Mouse (Mus musculus) embryonic facial prominence, embryonic 10.5 days (tissue): ENCODE results near the gene Psmb3. TPM values are rescaled to one million over a fixed set of nuclear protein-coding genes. Genes with fewer than 3 reads are reported as not detected.
A peak's percentile ranks its signal among the peaks of the same experiment; 100 is the strongest.
"Not testable (repeated sequence)": the region's sequence is repeated elsewhere in the genome, so short reads cannot be mapped to it uniquely, and the experiment has no call there.

Experiments
- DNase-seq: peaks from one replicate; pipeline ENCODE4 v3.0.0-alpha.2; 2017; ENCODE audit warnings: low spot score
- H3K27ac ChIP-seq: fragments of 300-500 bp; sonication (generic); replicated peaks from 2 replicates; pipeline ENCODE4 v1.5.1; 2016; ENCODE audit warnings: mild to moderate bottlenecking
- H3K27me3 ChIP-seq: fragments of 300-500 bp; sonication (generic); replicated peaks from 2 replicates; pipeline ENCODE4 v1.6.1; 2016; ENCODE audit warnings: low read depth, mild to moderate bottlenecking; ENCODE audit not compliant: poor library complexity, severe bottlenecking
- H3K36me3 ChIP-seq: fragments of 300-500 bp; sonication (generic); replicated peaks from 2 replicates; pipeline ENCODE4 v1.6.1; 2016; ENCODE audit warnings: mild to moderate bottlenecking, moderate library complexity
- H3K4me1 ChIP-seq: fragments of 300-500 bp; sonication (generic); 2 replicates; pipeline ENCODE4 v1.6.1; 2016
- H3K4me3 ChIP-seq: fragments of 300-500 bp; sonication (generic); 2 replicates; pipeline ENCODE4 v1.5.1; 2016; ENCODE audit warnings: mild to moderate bottlenecking, moderate library complexity
- H3K9me3 ChIP-seq: fragments of 300-500 bp; sonication (generic); 2 replicates; pipeline ENCODE4 v1.6.1; 2016; ENCODE audit warnings: mild to moderate bottlenecking
- WGBS: fragments of 180-500 bp; shearing (Covaris S2); methylation state at CpG from one replicate; pipeline ENCODE4 v1.1.7; 2016; 5-methylcytosine and 5-hydroxymethylcytosine counted together
- polyA plus RNA-seq: library from polyadenylated mRNA; unstranded; fragments of >200 nt; fragmentation: Nextera tagmentation; extraction: Ambion mirVana; gene quantifications from 2 replicates; pipeline ENCODE4 v1.2.1, GENCODE M21; 2016

The Psmb3 gene
- polyA plus RNA-seq, 1 experiment from 2014 or later: 634 TPM

GRCm38 (mm10) chr11:97714784-97715760 lies 11.9 kb downstream of the Psmb3 start:
- Histone ChIP-seq H3K4me3 (no peak overlapping the region), H3K9me3 (no peaks in the 10 kb centered on the region), H3K36me3 (peaks cover 99% of the 10 kb centered on the region), H3K27ac (no peak overlapping the region), H3K27me3 (no peaks in the 10 kb centered on the region), H3K4me1 (no peaks in the 10 kb centered on the region)
- no peak for DNase-seq
- WGBS: 93% methylated on average over 14 of the region's 14 CpGs

GRCm38 (mm10) chr11:97716021-97716420 lies 12.8 kb downstream of the Psmb3 start:
- 90% methylated on average over 8 of the region's 8 CpGs for WGBS
- Histone ChIP-seq H3K27me3 (no peaks in the 10 kb centered on the region), H3K36me3 (peaks cover 100% of the 10 kb centered on the region)

GRCm38 (mm10) chr11:97717369-97718280 lies 14.4 kb downstream of the Psmb3 start:
- peaks cover 100% of the 10 kb centered on the region for H3K36me3 ChIP-seq
- 86% methylated on average over 26 of the region's 26 CpGs for WGBS
- H3K9me3 ChIP-seq: peaks cover 8% of the 10 kb centered on the region; the same call in 1 of the 2 replicates

More at GRCm38 (mm10) chr11:97716021-97716420, 12.8 kb downstream of the Psmb3 start:
- Histone ChIP-seq H3K4me3 (no peak overlapping the region), H3K4me1 (no peaks in the 10 kb centered on the region), H3K9me3 (no peaks in the 10 kb centered on the region), H3K27ac (no peak overlapping the region)
- DNase-seq: no peak

GRCm38 (mm10) chr11:97718281-97718860 lies 15.2 kb downstream of the Psmb3 start:
- 85% methylated on average over 15 of the region's 15 CpGs for WGBS
- H3K27ac ChIP-seq: no peak overlapping the region
- peaks cover 8% of the 10 kb centered on the region; the same call in 1 of the 2 replicates for H3K9me3 ChIP-seq
- H3K36me3 ChIP-seq: peaks cover 100% of the 10 kb centered on the region
- H3K4me3 ChIP-seq: no peak overlapping the region; the same call in 1 of the 2 replicates
- no peaks in the 10 kb centered on the region for H3K4me1 ChIP-seq
- no peaks in the 10 kb centered on the region for H3K27me3 ChIP-seq
- DNase-seq: no peak

More at GRCm38 (mm10) chr11:97717369-97718280, 14.4 kb downstream of the Psmb3 start:
- DNase-seq: no peak
- Histone ChIP-seq H3K27ac (no peak overlapping the region), H3K4me1 (no peaks in the 10 kb centered on the region), H3K4me3 (no peak overlapping the region; the same call in 1 of the 2 replicates), H3K27me3 (no peaks in the 10 kb centered on the region)

- no peaks in the 10 kb centered on the region for H3K27me3 ChIP-seq
- no peak overlapping the region for H3K4me3 ChIP-seq
- H3K27ac ChIP-seq: no peak overlapping the region
- H3K9me3 ChIP-seq: peaks cover 8% of the 10 kb centered on the region; the same call in 1 of the 2 replicates
- H3K4me1 ChIP-seq: no peaks in the 10 kb centered on the region
- 91% methylated on average over 4 of the region's 4 CpGs for WGBS
- no peak for DNase-seq
- H3K36me3 ChIP-seq: peaks cover 100% of the 10 kb centered on the region
Measured at GRCm38 (mm10) chr11:97719041-97719440, 15.8 kb downstream of the Psmb3 start.

- no peak for DNase-seq
- Histone ChIP-seq H3K27ac (no peak overlapping the region), H3K36me3 (peaks cover 100% of the 10 kb centered on the region), H3K9me3 (peaks cover 8% of the 10 kb centered on the region; the same call in 1 of the 2 replicates), H3K4me3 (no peak overlapping the region), H3K27me3 (no peaks in the 10 kb centered on the region), H3K4me1 (no peaks in the 10 kb centered on the region)
- WGBS: 95% methylated on average over 4 of the region's 4 CpGs
Measured at GRCm38 (mm10) chr11:97721338-97721737, 18.1 kb downstream of the Psmb3 start.

GRCm38 (mm10) chr11:97723709-97724108 lies 20.5 kb downstream of the Psmb3 start:
- Histone ChIP-seq H3K4me3 (no peak overlapping the region), H3K36me3 (peaks cover 100% of the 10 kb centered on the region)
- WGBS: 82% methylated on average over 7 of the region's 7 CpGs

GRCm38 (mm10) chr11:97728311-97728710 lies 25.1 kb downstream of the Psmb3 start:
- no peaks in the 10 kb centered on the region for H3K27me3 ChIP-seq
- peaks cover 34% of the 10 kb centered on the region for H3K4me1 ChIP-seq
- no peak overlapping the region for H3K27ac ChIP-seq
- 68% methylated on average over 7 of the region's 7 CpGs for WGBS
- H3K36me3 ChIP-seq: peaks cover 92% of the 10 kb centered on the region
- no peaks in the 10 kb centered on the region for H3K9me3 ChIP-seq
- no peak for DNase-seq
- H3K4me3 ChIP-seq: no peak overlapping the region

More at GRCm38 (mm10) chr11:97723709-97724108, 20.5 kb downstream of the Psmb3 start:
- Histone ChIP-seq H3K27me3 (no peaks in the 10 kb centered on the region), H3K9me3 (peaks cover 8% of the 10 kb centered on the region; the same call in 1 of the 2 replicates), H3K4me1 (peaks cover 13% of the 10 kb centered on the region), H3K27ac (no peak overlapping the region)
- DNase-seq: no peak

- peaks cover 88% of the 10 kb centered on the region for H3K36me3 ChIP-seq
- DNase-seq: no peak
Measured at GRCm38 (mm10) chr11:97728730-97729129, 25.5 kb downstream of the Psmb3 start.

GRCm38 (mm10) chr11:97733689-97734088 lies 30.5 kb downstream of the Psmb3 start:
- 9% methylated on average over 10 of the region's 10 CpGs for WGBS
- Histone ChIP-seq H3K27me3 (no peaks in the 10 kb centered on the region), H3K4me1 (peaks cover 49% of the 10 kb centered on the region), H3K36me3 (peaks cover 39% of the 10 kb centered on the region), H3K4me3 (peak overlapping the region; percentile 14), H3K27ac (peak overlapping the region; percentile 42), H3K9me3 (no peaks in the 10 kb centered on the region)
- peak; percentile 75 for DNase-seq

More at GRCm38 (mm10) chr11:97728730-97729129, 25.5 kb downstream of the Psmb3 start:
- Histone ChIP-seq H3K27me3 (no peaks in the 10 kb centered on the region), H3K4me1 (peaks cover 38% of the 10 kb centered on the region), H3K9me3 (no peaks in the 10 kb centered on the region), H3K4me3 (no peak overlapping the region), H3K27ac (no peak overlapping the region)
- WGBS: 71% methylated on average over 7 of the region's 7 CpGs

- 81% methylated on average over 5 of the region's 5 CpGs for WGBS
- H3K27me3 ChIP-seq, H3K4me3 ChIP-seq, H3K27ac ChIP-seq, H3K9me3 ChIP-seq, DNase-seq: not testable (repeated sequence)
- H3K36me3 ChIP-seq: peaks cover 34% of the 10 kb centered on the region
- H3K4me1 ChIP-seq: peaks cover 44% of the 10 kb centered on the region
Measured at GRCm38 (mm10) chr11:97734810-97735209, 31.6 kb downstream of the Psmb3 start.

- Histone ChIP-seq H3K4me1 (peaks cover 53% of the 10 kb centered on the region), H3K4me3 (no peak overlapping the region), H3K27ac (no peak overlapping the region), H3K27me3 (no peaks in the 10 kb centered on the region), H3K36me3 (peaks cover 20% of the 10 kb centered on the region), H3K9me3 (no peaks in the 10 kb centered on the region)
- no peak for DNase-seq
- WGBS: 92% methylated on average over 5 of the region's 5 CpGs
Measured at GRCm38 (mm10) chr11:97736645-97737044, 33.4 kb downstream of the Psmb3 start.
